Mouse (Mus musculus): Measurements from ENCODE around the gene Mdm4. TPM values are rescaled to one million over a fixed set of nuclear protein-coding genes. Genes with fewer than 3 reads are reported as not detected.

The Mdm4 gene
- polyA plus RNA-seq (2011; ENCODE audit: insufficient read length, low read depth, missing spikeins) = 97.1 and 122 TPM in 2 replicates

- H3K4me3 ChIP-seq (ENCODE audit: insufficient read depth, low read length) = no peak within 1 kb of the TSS
- TF ChIP-seq CTCF (IDR thresholded peaks at IDR 0.05; ENCODE audit: borderline replicate concordance, insufficient read depth, low read length) (no peak), POLR2A (IDR thresholded peaks at IDR 0.05; ENCODE audit: low read depth, low read length) (no peak)
- no peak within 1 kb of the TSS for H3K27ac ChIP-seq (ENCODE audit: insufficient read depth, low read length)
- no peaks in the 10 kb centered on the region for H3K4me1 ChIP-seq (ENCODE audit: control insufficient read depth, insufficient read depth, low read length)
Observed at GRCm38 (mm10) chr1:133030461-133030860, at the start of gene Mdm4. Mdm4 (minus strand) TSS chr1:133030561.

DNA sequence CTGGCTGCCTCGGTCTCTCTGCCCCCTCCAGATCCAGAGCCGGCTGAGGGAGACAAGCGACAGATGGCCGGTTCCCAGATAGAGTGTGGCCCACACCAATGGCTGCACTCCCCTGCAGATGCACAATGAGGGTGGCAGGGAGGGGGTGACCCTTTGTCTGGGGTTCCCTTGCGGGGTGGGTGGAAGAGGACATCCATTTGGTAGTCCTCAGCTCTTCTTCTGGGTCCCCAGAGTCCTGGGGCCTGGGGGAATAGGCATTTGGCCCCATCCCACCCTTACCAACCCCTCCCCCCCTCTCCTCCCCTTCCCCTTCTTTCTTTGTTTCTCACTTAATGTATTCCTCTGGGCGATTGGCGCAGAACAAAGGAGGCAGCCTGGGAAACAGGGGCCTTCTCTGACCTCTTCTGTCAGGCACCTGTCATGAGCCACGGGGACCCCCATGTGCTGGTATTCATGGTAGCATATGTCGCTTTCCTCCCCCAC is 49.8 kb upstream of the Mdm4 start:
- no peaks in the 10 kb centered on the region; the same call in 1 of the 2 replicates for H3K4me1 ChIP-seq (ENCODE audit: control insufficient read depth, insufficient read depth, low read length)
- H3K4me3 ChIP-seq (ENCODE audit: insufficient read depth, low read length) = no peak overlapping the region
- no peak overlapping the region for H3K27ac ChIP-seq (ENCODE audit: insufficient read depth, low read length)
- TF ChIP-seq POLR2A (IDR thresholded peaks at IDR 0.05; ENCODE audit: low read depth, low read length) = no peak
- no peak for TF ChIP-seq CTCF (IDR thresholded peaks at IDR 0.05; ENCODE audit: borderline replicate concordance, insufficient read depth, low read length)

GRCm38 (mm10) chr1:133079509-133079908 is 49.1 kb upstream of the Mdm4 start:
- no peak for TF ChIP-seq CTCF (IDR thresholded peaks at IDR 0.05; ENCODE audit: borderline replicate concordance, insufficient read depth, low read length)
- no peaks in the 10 kb centered on the region; the same call in 1 of the 2 replicates for H3K4me1 ChIP-seq (ENCODE audit: control insufficient read depth, insufficient read depth, low read length)
- H3K27ac ChIP-seq (ENCODE audit: insufficient read depth, low read length) = no peak overlapping the region

GRCm38 (mm10) chr1:133078338-133078727 is 48.0 kb upstream of the Mdm4 start:
- no peaks in the 10 kb centered on the region; the same call in 1 of the 2 replicates for H3K4me1 ChIP-seq (ENCODE audit: control insufficient read depth, insufficient read depth, low read length)
- no peak overlapping the region for H3K27ac ChIP-seq (ENCODE audit: insufficient read depth, low read length)
- H3K4me3 ChIP-seq (ENCODE audit: insufficient read depth, low read length) = no peak overlapping the region
- TF ChIP-seq CTCF (IDR thresholded peaks at IDR 0.05; ENCODE audit: borderline replicate concordance, insufficient read depth, low read length) (no peak), POLR2A (IDR thresholded peaks at IDR 0.05; ENCODE audit: low read depth, low read length) (no peak)

More at GRCm38 (mm10) chr1:133079509-133079908, 49.1 kb upstream of the Mdm4 start:
- no peak overlapping the region for H3K4me3 ChIP-seq (ENCODE audit: insufficient read depth, low read length)

GRCm38 (mm10) chr1:133077606-133078337 is 47.4 kb upstream of the Mdm4 start:
- Histone ChIP-seq H3K27ac (ENCODE audit: insufficient read depth, low read length) (no peak overlapping the region), H3K4me1 (ENCODE audit: control insufficient read depth, insufficient read depth, low read length) (no peaks in the 10 kb centered on the region; the same call in 1 of the 2 replicates), H3K4me3 (ENCODE audit: insufficient read depth, low read length) (no peak overlapping the region)
- TF ChIP-seq CTCF (IDR thresholded peaks at IDR 0.05; ENCODE audit: borderline replicate concordance, insufficient read depth, low read length) (no peak), POLR2A (IDR thresholded peaks at IDR 0.05; ENCODE audit: low read depth, low read length) (no peak)

- no peak for TF ChIP-seq POLR2A (IDR thresholded peaks at IDR 0.05; ENCODE audit: low read depth, low read length)
- no peak for TF ChIP-seq CTCF (IDR thresholded peaks at IDR 0.05; ENCODE audit: borderline replicate concordance, insufficient read depth, low read length)
- no peaks in the 10 kb centered on the region; the same call in 1 of the 2 replicates for H3K4me1 ChIP-seq (ENCODE audit: control insufficient read depth, insufficient read depth, low read length)
- no peak overlapping the region for H3K27ac ChIP-seq (ENCODE audit: insufficient read depth, low read length)
- no peak overlapping the region for H3K4me3 ChIP-seq (ENCODE audit: insufficient read depth, low read length)
Observed at GRCm38 (mm10) chr1:133076681-133077514, 46.5 kb upstream of the Mdm4 start.

- no peaks in the 10 kb centered on the region; the same call in 1 of the 2 replicates for H3K4me1 ChIP-seq (ENCODE audit: control insufficient read depth, insufficient read depth, low read length)
- no peak overlapping the region for H3K4me3 ChIP-seq (ENCODE audit: insufficient read depth, low read length)
- H3K27ac ChIP-seq (ENCODE audit: insufficient read depth, low read length) = no peak overlapping the region
- TF ChIP-seq POLR2A (IDR thresholded peaks at IDR 0.05; ENCODE audit: low read depth, low read length) = no peak
- TF ChIP-seq CTCF (IDR thresholded peaks at IDR 0.05; ENCODE audit: borderline replicate concordance, insufficient read depth, low read length) = no peak
Observed at GRCm38 (mm10) chr1:133075651-133076400, 45.5 kb upstream of the Mdm4 start.

GRCm38 (mm10) chr1:133074541-133074940 is 44.2 kb upstream of the Mdm4 start:
- H3K27ac ChIP-seq (ENCODE audit: insufficient read depth, low read length) = no peak overlapping the region
- TF ChIP-seq CTCF (IDR thresholded peaks at IDR 0.05; ENCODE audit: borderline replicate concordance, insufficient read depth, low read length) (no peak), POLR2A (IDR thresholded peaks at IDR 0.05; ENCODE audit: low read depth, low read length) (no peak)
- H3K4me3 ChIP-seq (ENCODE audit: insufficient read depth, low read length) = no peak overlapping the region
- H3K4me1 ChIP-seq (ENCODE audit: control insufficient read depth, insufficient read depth, low read length) = no peaks in the 10 kb centered on the region; the same call in 1 of the 2 replicates

DNA sequence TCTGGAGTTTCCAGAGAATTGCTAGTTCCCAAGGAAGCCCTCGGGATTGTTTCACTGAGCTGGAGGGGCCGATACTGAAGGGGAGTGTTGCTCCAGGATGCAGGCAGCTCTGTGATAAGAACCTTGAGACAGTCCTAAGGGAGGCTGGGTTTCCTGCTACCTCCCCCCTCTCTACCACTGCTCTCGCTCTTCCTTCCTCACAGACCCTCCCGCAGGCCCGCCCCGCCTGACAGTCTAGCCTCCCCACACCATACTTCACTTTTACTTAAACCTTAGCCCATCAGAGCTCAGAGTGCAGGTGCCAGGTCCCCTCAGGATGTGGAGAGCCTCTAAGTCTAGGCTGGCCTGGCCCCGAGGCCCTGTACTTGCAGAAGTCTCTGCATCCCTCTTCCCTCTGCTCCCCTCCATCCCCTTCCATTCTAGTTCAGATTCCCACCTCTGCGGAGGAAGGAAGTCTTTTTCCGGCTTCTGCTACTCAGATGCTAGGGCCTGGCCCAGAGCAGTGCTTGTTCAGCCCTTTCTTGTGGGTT is 43.0 kb upstream of the Mdm4 start:
- H3K4me1 ChIP-seq (ENCODE audit: control insufficient read depth, insufficient read depth, low read length) = no peaks in the 10 kb centered on the region; the same call in 1 of the 2 replicates
- no peak overlapping the region for H3K27ac ChIP-seq (ENCODE audit: insufficient read depth, low read length)
- TF ChIP-seq POLR2A (IDR thresholded peaks at IDR 0.05; ENCODE audit: low read depth, low read length) (no peak), CTCF (IDR thresholded peaks at IDR 0.05; ENCODE audit: borderline replicate concordance, insufficient read depth, low read length) (no peak)
- H3K4me3 ChIP-seq (ENCODE audit: insufficient read depth, low read length) = no peak overlapping the region

Measured in embryonic fibroblast, embryonic 13.5 days (primary cell).